Mouse (Mus musculus) intestine, embryonic 16.5 days (tissue): ENCODE measurements around the gene Ccer2. TPM values are rescaled to one million over a fixed set of nuclear protein-coding genes. Genes with fewer than 3 reads are reported as not detected.

Source experiments
- ATAC-seq: fragments of 200-750 bp; cut with Nextera tagmentation; 2 replicates; pipeline ENCODE4 v1.8.0; 2017; ENCODE audit warnings: moderate TSS enrichment, moderate library complexity
- H3K27ac ChIP-seq: fragments of 300-500 bp; sonication (generic); 2 replicates; pipeline ENCODE4 v1.5.1; 2014; ENCODE audit warnings: mild to moderate bottlenecking, low read length
- H3K27me3 ChIP-seq: fragments of 300-500 bp; sonication (generic); replicated peaks from 2 replicates; pipeline ENCODE4 v1.6.1; 2014; ENCODE audit warnings: low read length, control low read depth, mixed read lengths; ENCODE audit not compliant: control insufficient read depth, insufficient read depth
- H3K36me3 ChIP-seq: fragments of 300-500 bp; sonication (generic); 2 replicates; pipeline ENCODE4 v1.6.1; 2014; ENCODE audit warnings: low read length, control low read depth; ENCODE audit not compliant: control insufficient read depth, insufficient read depth
- H3K4me1 ChIP-seq: fragments of 300-500 bp; sonication (generic); 2 replicates; pipeline ENCODE4 v1.6.1; 2014; ENCODE audit warnings: low read length, control low read depth, mixed read lengths; ENCODE audit not compliant: control insufficient read depth, insufficient read depth
- H3K4me2 ChIP-seq: fragments of 300-500 bp; sonication (generic); 2 replicates; pipeline ENCODE4 v1.6.1; 2014; ENCODE audit warnings: low read depth, low read length, control low read depth
- H3K4me3 ChIP-seq: fragments of 300-500 bp; sonication (generic); 2 replicates; pipeline ENCODE4 v1.5.1; 2014; ENCODE audit warnings: mild to moderate bottlenecking, low read length
- H3K9ac ChIP-seq: fragments of 300-500 bp; sonication (generic); 2 replicates; pipeline ENCODE4 v1.6.1; 2014; ENCODE audit warnings: low read depth, low read length
- H3K9me3 ChIP-seq: fragments of 300-500 bp; sonication (generic); 2 replicates; pipeline ENCODE4 v1.6.1; 2016; ENCODE audit warnings: low read length, control low read depth; ENCODE audit not compliant: control insufficient read depth
- whole genome bisulfite sequencing: fragments of 180-500 bp; shearing (Covaris S2); extraction: QIAGEN DNeasy Blood & Tissue Kit; methylation state at CpG from one replicate; pipeline ENCODE4 v1.1.7; 2014; 5-methylcytosine and 5-hydroxymethylcytosine counted together
- polyA plus RNA-seq: library from polyadenylated mRNA; unstranded; fragments of >200 nt; fragmentation: Nextera tagmentation; extraction: Ambion mirVana; gene quantifications from 2 replicates; pipeline ENCODE4 v1.2.1, GENCODE M21; 2015

The Ccer2 gene
- polyA plus RNA-seq, 1 experiment from 2014 or later = not detected

DNA sequence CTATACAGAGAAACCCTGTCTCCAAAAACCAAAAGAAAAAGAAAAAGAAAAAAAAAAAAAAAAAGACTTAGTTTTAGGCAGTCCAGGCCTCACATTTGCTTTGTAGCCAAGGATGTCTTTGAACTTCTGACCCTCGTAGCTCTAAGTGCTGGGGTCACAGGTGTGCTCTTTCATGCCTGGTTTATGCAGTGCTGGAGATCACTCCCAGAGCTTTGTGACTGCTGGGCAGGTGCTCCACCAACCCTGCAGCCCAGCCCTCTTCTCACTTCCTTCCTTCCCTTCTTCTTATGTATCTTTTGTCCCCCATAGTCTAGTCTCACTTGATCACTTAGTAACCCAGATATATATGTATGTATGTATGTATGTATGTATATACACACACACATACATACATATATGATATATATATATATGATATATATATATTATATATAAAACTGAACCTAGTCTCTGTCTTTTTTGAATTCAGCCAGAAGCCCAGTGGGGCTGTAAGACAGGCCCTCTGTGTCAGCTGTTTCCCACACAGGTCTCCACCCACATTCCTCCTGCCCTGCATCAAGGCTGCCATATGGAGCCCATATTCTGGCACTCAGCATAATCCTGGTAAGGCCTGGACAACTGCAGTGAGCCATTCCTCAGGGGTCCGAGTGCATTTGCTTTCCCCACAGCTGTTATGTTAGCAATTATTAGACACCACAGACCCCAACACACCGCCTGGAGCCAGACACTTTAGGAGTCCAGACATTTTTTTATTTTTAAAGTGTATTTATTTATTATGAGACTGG, 35.0 kb upstream of the Ccer2 start:
- Histone ChIP-seq H3K9me3 (0 out of 2 replicates have a peak, but pooled peaks cover 2% of the 10 kb centered on the region), H3K27me3 (no peaks in the 10 kb centered on the region), H3K4me3 (no peak overlapping the region), H3K4me1 (peaks cover 4% of the 10 kb centered on the region; the same call in 1 of the 2 replicates), H3K36me3 (no peaks in the 10 kb centered on the region), H3K4me2 (no peak overlapping the region), H3K9ac (no peak overlapping the region), H3K27ac (no peak overlapping the region)
- no peak for ATAC-seq
- WGBS = 66% methylated on average over 3 of the region's 3 CpGs

DNA sequence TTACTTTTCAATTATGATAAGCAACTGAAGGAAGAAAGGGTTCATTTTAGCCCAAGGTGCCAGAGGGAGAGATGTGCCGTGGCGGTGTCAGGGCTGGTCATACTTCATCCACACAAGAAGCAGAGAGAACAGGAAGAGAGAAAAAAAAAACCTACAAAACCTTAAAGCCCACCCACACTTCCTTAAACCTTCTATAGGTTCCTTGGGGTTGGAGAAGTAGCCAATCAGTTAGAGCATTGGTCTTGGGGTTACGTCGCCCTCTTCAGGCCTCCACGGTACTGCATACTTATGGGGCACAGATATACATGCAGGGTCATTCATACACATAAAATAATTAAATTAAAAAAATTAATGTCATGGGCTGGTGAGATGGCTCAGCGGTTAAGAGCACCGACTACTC, 33.9 kb upstream of the Ccer2 start:
- no peak overlapping the region for H3K27ac ChIP-seq
- H3K4me2 ChIP-seq = no peak overlapping the region
- H3K27me3 ChIP-seq = no peaks in the 10 kb centered on the region
- H3K4me3 ChIP-seq = no peak overlapping the region
- no peaks in the 10 kb centered on the region for H3K36me3 ChIP-seq
- ATAC-seq = no peak
- WGBS = 91% methylated on average over 7 of the region's 7 CpGs
- peaks cover 4% of the 10 kb centered on the region; the same call in 1 of the 2 replicates for H3K4me1 ChIP-seq
- no peak overlapping the region for H3K9ac ChIP-seq
- 0 out of 2 replicates have a peak, but pooled peaks cover 2% of the 10 kb centered on the region for H3K9me3 ChIP-seq

DNA sequence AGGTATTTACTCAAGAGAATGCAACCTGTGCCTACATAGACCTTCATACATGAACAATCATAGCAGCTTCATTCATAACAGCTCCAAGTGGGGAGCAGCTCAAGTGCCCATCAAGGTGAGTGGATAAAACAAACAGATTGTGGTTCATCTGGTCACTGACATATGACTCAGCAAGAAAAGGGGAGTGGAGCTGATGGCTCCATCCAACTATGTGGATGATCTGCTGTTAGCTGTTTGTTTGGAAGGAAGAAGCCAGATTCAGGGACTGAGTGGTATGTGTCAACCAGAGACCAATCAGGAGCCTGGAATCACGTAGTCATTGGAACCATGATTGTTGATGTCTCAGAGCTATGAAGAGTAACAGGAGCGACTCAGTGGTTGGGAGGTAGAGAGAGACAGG, 31.4 kb upstream of the Ccer2 start:
- Histone ChIP-seq H3K27ac (no peak overlapping the region), H3K9ac (no peak overlapping the region), H3K36me3 (no peaks in the 10 kb centered on the region), H3K9me3 (0 out of 2 replicates have a peak, but pooled peaks cover 2% of the 10 kb centered on the region), H3K4me3 (no peak overlapping the region), H3K4me1 (no peaks in the 10 kb centered on the region), H3K4me2 (no peak overlapping the region), H3K27me3 (no peaks in the 10 kb centered on the region)
- WGBS = 95% methylated on average over 2 of the region's 2 CpGs
- no peak for ATAC-seq

DNA sequence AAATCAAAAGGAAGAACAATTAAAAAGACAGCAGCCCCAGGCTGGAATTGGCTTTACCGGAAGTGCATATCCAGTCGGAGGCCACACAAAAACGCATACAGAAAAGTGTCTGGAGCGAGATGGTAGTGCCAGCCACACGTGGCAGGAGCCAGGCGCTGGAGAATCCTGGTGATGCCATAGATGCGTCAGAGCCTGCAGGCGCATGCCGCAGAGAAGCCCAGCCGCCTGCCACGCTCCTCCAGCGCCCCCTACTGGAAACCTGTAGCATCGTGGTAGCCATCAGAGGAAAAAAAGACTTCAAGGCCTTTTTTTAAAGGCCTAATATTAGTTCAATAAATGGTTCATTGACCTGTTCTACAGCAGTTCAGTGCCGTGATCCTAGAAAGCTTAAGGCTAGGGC, 29.4 kb upstream of the Ccer2 start:
- Histone ChIP-seq H3K27ac (no peak overlapping the region), H3K9ac (no peak overlapping the region), H3K4me2 (peak overlapping the region; percentile 10; the same call in 1 of the 2 replicates), H3K9me3 (0 out of 2 replicates have a peak, but pooled peaks cover 2% of the 10 kb centered on the region), H3K4me3 (no peak overlapping the region), H3K4me1 (no peaks in the 10 kb centered on the region), H3K36me3 (no peaks in the 10 kb centered on the region), H3K27me3 (no peaks in the 10 kb centered on the region)
- ATAC-seq = peak; percentile 59; the same call in 1 of the 2 replicates
- WGBS = 7% methylated on average over 14 of the region's 14 CpGs

DNA sequence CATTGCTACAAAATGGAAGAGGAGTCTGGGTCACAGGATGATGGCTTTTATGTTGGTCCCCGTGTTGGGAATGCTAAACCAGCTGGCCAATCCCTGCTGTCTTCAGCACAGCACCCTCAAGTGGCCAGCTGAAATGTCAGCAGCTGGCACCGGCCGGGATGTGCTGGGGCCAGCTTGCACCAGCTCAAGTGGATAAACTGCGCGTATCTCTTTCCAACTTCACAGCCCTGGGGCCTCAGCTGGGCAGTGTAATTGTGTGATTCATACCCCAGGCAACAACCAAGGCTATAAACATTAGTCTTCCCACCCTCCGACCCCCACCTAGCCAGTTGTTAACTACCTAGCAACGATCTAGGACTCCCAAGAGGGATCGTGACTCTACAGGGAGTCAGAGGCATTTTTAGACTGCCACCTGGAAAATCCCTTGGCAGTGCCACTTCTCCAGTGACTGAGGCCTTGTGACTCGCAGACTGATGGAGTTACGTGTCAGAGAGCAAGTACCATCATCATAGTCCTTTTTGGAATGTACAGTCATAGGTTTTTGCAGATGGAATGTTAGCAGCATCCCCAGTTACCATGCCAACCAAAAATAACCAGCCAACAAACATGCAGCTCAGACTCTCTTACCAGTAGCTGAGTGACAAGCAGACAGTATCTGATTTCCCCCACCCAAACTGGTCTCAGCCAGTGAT, 28.2 kb upstream of the Ccer2 start:
- 57% methylated on average over 10 of the region's 10 CpGs for WGBS
- H3K27ac ChIP-seq = no peak overlapping the region
- no peaks in the 10 kb centered on the region for H3K36me3 ChIP-seq
- peaks cover 4% of the 10 kb centered on the region for H3K4me1 ChIP-seq
- no peaks in the 10 kb centered on the region for H3K27me3 ChIP-seq
- no peak overlapping the region for H3K4me2 ChIP-seq
- no peak for ATAC-seq
- no peak overlapping the region for H3K4me3 ChIP-seq
- H3K9ac ChIP-seq = no peak overlapping the region
- H3K9me3 ChIP-seq = no peaks in the 10 kb centered on the region

DNA sequence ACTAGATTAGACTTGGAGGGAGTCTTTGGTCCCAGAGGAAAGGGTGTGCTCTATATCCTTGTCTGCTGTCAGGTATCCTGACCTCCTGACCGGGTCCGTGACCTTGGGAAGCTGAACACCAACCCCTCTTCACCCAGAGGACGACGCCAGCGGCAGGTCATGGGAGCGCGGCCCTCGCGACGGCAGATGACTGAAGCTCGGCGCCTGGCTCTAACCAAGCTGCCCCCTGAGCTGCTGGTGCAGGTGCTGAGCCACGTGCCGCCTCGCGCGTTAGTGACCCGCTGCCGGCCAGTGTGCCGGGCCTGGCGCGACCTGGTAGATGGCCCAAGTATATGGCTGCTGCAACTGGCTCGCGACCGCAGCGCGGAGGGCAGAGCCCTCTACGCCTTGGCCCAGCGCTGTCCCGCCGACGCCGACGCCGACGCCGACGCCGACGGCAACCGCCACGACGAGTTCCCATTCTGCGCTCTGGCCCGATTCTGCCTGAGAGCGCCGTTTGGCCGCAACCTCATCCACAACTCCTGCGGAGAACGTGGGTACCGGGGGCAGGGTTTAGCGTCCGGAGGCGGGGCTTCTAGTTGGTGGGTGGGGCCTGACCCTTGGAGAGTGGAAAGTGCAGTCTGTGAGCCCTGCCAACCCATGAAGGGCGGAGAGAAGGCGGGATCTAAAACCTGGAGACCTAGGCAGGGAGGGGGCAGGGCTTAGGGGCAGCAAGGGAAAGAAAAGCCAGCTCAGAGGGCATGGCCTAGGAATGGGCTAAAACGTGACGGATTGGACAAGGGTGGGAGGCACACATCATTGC, 23.4 kb upstream of the Ccer2 start:
- Histone ChIP-seq H3K4me1 (peaks cover 8% of the 10 kb centered on the region), H3K27me3 (no peaks in the 10 kb centered on the region), H3K9ac (peak overlapping the region; percentile 48; the same call in 1 of the 2 replicates), H3K4me2 (peak overlapping the region; percentile 61), H3K27ac (no peak overlapping the region), H3K36me3 (peaks cover 4% of the 10 kb centered on the region; the same call in 1 of the 2 replicates), H3K4me3 (peak overlapping the region; percentile 49), H3K9me3 (no peaks in the 10 kb centered on the region)
- peak; percentile 94 for ATAC-seq
- WGBS = 2% methylated on average over 58 of the region's 58 CpGs

DNA sequence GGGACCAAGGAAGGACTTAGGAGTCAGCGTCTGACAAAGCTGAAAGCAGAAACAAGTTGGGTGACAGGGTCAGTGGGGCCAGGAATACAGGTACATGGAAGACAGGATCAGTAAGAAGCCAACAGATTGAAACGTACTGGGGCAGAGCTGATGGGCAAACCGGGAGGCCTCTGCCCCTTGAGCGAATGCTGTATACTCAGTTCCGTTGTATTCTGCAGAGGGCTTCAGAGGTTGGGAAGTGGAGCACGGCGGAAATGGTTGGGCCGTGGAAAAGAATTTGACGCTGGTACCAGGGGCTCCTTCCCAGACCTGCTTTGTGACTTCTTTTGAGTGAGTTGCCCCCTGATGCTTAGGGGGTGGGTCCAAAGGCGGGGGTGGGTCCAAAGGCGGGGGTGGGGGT, 22.8 kb upstream of the Ccer2 start:
- peaks cover 8% of the 10 kb centered on the region for H3K4me1 ChIP-seq
- H3K4me2 ChIP-seq = peak overlapping the region; percentile 61
- WGBS = 18% methylated on average over 11 of the region's 11 CpGs
- H3K27ac ChIP-seq = no peak overlapping the region
- no peaks in the 10 kb centered on the region for H3K27me3 ChIP-seq
- ATAC-seq = no peak; the same call in none of the 2 replicates
- H3K36me3 ChIP-seq = peaks cover 4% of the 10 kb centered on the region; the same call in 1 of the 2 replicates
- H3K9ac ChIP-seq = peak overlapping the region; percentile 6; the same call in 1 of the 2 replicates
- H3K4me3 ChIP-seq = peak overlapping the region; percentile 49
- no peaks in the 10 kb centered on the region for H3K9me3 ChIP-seq

DNA sequence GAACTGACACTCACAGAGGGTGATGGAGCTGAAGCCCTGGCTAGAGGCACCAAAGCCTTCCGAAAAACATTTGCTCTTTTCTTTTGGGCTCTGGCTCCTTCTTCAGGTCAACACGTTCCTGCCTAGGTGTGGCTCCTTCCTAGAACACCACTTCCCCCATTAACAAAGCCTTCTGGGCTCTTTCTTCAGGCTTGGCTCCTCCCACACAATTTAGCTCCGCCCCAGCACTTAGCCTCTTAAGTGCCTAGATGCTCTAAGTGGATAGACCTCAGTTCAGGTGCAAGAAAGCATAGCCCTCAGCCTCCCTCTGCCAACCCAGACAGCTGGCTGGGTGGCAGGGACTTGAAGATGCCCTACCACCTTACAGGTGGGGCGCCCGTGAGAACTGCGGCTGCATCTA, 20.3 kb upstream of the Ccer2 start:
- H3K4me1 ChIP-seq = peaks cover 8% of the 10 kb centered on the region
- WGBS = 81% methylated on average over 6 of the region's 6 CpGs
- no peak for ATAC-seq
- H3K36me3 ChIP-seq = peaks cover 4% of the 10 kb centered on the region; the same call in 1 of the 2 replicates
- no peaks in the 10 kb centered on the region for H3K9me3 ChIP-seq
- no peak overlapping the region for H3K4me3 ChIP-seq
- no peaks in the 10 kb centered on the region for H3K27me3 ChIP-seq
- no peak overlapping the region for H3K4me2 ChIP-seq
- no peak overlapping the region for H3K9ac ChIP-seq
- no peak overlapping the region for H3K27ac ChIP-seq

DNA sequence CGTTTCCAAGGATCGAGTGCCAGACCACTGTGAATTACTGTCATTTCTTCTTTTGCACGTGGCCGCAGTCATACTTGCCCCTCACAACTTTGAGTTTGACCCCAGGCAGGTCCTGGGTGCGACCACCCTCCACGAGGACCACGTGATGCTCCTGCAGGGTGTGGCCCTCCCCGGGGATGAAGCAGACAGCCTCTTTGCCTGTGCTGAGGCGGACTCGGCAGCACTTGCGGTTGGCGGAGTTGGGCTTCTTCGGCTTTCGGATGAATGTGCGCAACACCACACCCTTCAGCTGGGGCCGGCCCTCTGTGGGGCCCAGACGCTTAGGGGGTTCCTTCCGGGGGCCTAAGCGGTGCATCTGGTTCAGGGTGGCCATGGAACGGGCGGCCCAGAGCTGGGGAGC, 16.1 kb upstream of the Ccer2 start:
- Histone ChIP-seq H3K27me3 (no peaks in the 10 kb centered on the region), H3K9ac (no peak overlapping the region), H3K9me3 (no peaks in the 10 kb centered on the region), H3K4me2 (no peak overlapping the region), H3K36me3 (peaks cover 4% of the 10 kb centered on the region; the same call in 1 of the 2 replicates), H3K27ac (no peak overlapping the region), H3K4me3 (no peak overlapping the region), H3K4me1 (peaks cover 2% of the 10 kb centered on the region; the same call in 1 of the 2 replicates)
- WGBS = 95% methylated on average over 21 of the region's 21 CpGs
- no peak for ATAC-seq
